Mouse (Mus musculus) forebrain, postnatal 0 days (tissue): ENCODE measurements around the gene Vps37b. TPM values are rescaled to one million over a fixed set of nuclear protein-coding genes. Genes with fewer than 3 reads are reported as not detected.
"Not testable (repeated sequence)": the region's sequence is repeated elsewhere in the genome, so short reads cannot be mapped to it uniquely, and the experiment has no call there.

Experiments used
- ATAC-seq: fragments of 200-750 bp; cut with Nextera tagmentation; 2 replicates; pipeline ENCODE4 v1.8.0; 2017; ENCODE audit warnings: mild to moderate bottlenecking, moderate library complexity
- DNase-seq: peaks from one replicate; pipeline ENCODE4 v3.0.0-alpha.2; 2015
- H3K27ac ChIP-seq: fragments of 300-500 bp; sonication (generic); 2 replicates; pipeline ENCODE4 v1.5.1; 2014; ENCODE audit warnings: low read depth, mild to moderate bottlenecking, antibody characterized with exemption, low read length, moderate library complexity, mixed read lengths
- H3K27me3 ChIP-seq: fragments of 300-500 bp; sonication (generic); 2 replicates; pipeline ENCODE4 v1.6.1; 2014; ENCODE audit warnings: mild to moderate bottlenecking, low read length, mixed read lengths; ENCODE audit not compliant: insufficient read depth
- H3K36me3 ChIP-seq: fragments of 300-500 bp; sonication (generic); 2 replicates; pipeline ENCODE4 v1.6.1; 2014; ENCODE audit warnings: mild to moderate bottlenecking, moderate library complexity; ENCODE audit not compliant: insufficient read depth
- H3K4me1 ChIP-seq: fragments of 300-500 bp; sonication (generic); 2 replicates; pipeline ENCODE4 v1.6.1; 2014; ENCODE audit warnings: antibody characterized with exemption; ENCODE audit not compliant: insufficient read depth
- H3K4me2 ChIP-seq: fragments of 300-500 bp; sonication (generic); 2 replicates; pipeline ENCODE4 v1.6.1; 2014; ENCODE audit warnings: low read depth, mild to moderate bottlenecking, moderate library complexity
- H3K4me3 ChIP-seq: fragments of 300-500 bp; sonication (generic); 2 replicates; pipeline ENCODE4 v1.5.1; 2014; ENCODE audit warnings: low read depth, low read length, mixed read lengths
- H3K9ac ChIP-seq: fragments of 300-500 bp; sonication (generic); 2 replicates; pipeline ENCODE4 v1.6.1; 2014; ENCODE audit warnings: mild to moderate bottlenecking
- H3K9me3 ChIP-seq: fragments of 300-500 bp; sonication (generic); 2 replicates; pipeline ENCODE4 v1.6.1; 2016; ENCODE audit warnings: low read length
- CTCF ChIP-seq: sonication (generic); IDR thresholded peaks from 2 replicates; pipeline ENCODE4 v1.5.1; 2016; ENCODE audit warnings: antibody characterized with exemption, control low read depth, low read depth
- WGBS: fragments of 180-500 bp; shearing (Covaris S2); extraction: QIAGEN DNeasy Blood & Tissue Kit; methylation state at CpG from one replicate; pipeline ENCODE4 v1.1.7; 2014; 5-methylcytosine and 5-hydroxymethylcytosine counted together
- polyA plus RNA-seq: library from polyadenylated mRNA; unstranded; fragments of >200 nt; fragmentation: Nextera tagmentation; extraction: Ambion mirVana; gene quantifications from 2 replicates; pipeline ENCODE4 v1.2.1, GENCODE M21; 2015
- total RNA-seq: library from RNA; depleted of rRNA; stranded (reverse); fragments of >200 nt; gene quantifications from 2 replicates; pipeline ENCODE4 v1.2.3, GENCODE M21; 2014

Gene Vps37b
- total and polyA plus RNA-seq, 2 experiments from 2014 or later, result 62.0 to 76.5 TPM

DNA sequence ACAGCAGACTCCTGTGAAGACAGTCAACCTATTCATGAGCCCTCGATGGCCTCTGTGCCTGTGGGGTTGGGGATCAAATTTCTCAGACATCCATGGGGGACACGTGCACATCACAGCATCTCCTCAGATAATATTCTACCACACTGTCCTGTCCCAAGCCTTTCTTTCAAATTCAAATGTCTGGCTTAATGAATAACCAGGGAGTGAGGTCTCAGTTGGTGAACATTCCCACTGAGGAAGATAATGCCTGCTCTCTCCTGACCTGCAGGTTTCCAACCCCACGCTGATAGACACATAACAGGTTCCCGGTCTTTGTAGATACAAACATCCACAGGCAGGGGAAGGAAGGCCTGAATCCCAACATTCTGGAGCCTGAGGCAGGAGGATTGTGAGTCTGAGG lies 24.9 kb upstream of the Vps37b start:
- ATAC-seq, result no peak
- no peaks in the 10 kb centered on the region for H3K27me3 ChIP-seq
- H3K9ac ChIP-seq, result no peak overlapping the region
- no peak for TF ChIP-seq CTCF
- H3K36me3 ChIP-seq, result no peaks in the 10 kb centered on the region
- 60% methylated on average over 4 of the region's 4 CpGs for WGBS
- no peaks in the 10 kb centered on the region for H3K9me3 ChIP-seq
- no peak overlapping the region for H3K27ac ChIP-seq
- H3K4me3 ChIP-seq, result no peak overlapping the region
- H3K4me2 ChIP-seq, result no peak overlapping the region
- no peak for DNase-seq
- H3K4me1 ChIP-seq, result no peaks in the 10 kb centered on the region

DNA sequence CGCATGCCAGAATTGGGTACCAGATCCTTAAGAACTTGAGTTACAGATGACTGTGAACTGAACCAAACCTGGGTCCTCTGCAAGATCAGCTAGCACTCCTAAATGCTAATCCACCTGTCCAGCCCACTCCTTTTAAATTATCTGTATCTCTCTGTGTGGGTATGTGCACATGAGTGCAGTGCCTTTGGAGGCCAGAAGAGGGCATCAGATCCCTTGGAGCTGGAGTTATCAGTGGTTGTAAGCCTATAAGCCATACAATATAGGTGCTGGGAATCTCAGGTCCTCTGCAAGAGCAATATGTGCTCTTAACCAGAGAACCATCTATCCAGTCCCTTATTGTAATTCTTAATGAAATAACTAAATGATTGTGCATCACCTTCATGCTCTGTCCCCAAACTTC lies 24.1 kb upstream of the Vps37b start:
- no peak overlapping the region for H3K27ac ChIP-seq
- H3K4me3 ChIP-seq, result no peak overlapping the region
- DNase-seq (no peak), ATAC-seq (no peak)
- H3K4me1 ChIP-seq, result no peaks in the 10 kb centered on the region
- no peak; the same call in 1 of the 2 replicates for TF ChIP-seq CTCF
- H3K9me3 ChIP-seq, result no peaks in the 10 kb centered on the region
- H3K27me3 ChIP-seq, result no peaks in the 10 kb centered on the region
- H3K9ac ChIP-seq, result no peak overlapping the region
- WGBS, result 100% methylated on average over 1 of the region's 1 CpGs
- H3K4me2 ChIP-seq, result no peak overlapping the region
- no peaks in the 10 kb centered on the region for H3K36me3 ChIP-seq

DNA sequence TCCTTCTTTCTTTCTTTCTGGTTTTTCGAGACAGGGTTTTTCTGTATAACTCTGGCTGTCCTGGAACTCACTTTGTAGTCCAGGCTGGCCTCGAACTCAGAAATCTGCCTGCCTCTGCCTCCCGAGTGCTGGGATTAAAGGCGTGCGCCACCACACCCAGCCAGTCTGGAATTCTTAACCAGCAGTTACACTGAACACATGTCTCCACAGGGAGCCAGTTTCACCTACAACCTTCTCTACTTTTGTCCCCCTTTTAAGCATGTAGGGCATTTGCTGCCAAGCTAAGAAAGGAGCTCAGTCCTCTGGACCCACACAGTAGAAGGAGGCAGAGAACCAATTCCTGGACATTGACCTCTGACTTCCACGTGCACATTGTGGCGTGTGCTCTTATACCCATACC lies 20.6 kb upstream of the Vps37b start:
- not testable (repeated sequence) for H3K4me1 ChIP-seq, H3K4me2 ChIP-seq, H3K27ac ChIP-seq, H3K9me3 ChIP-seq, H3K36me3 ChIP-seq, DNase-seq, H3K4me3 ChIP-seq, ATAC-seq, H3K27me3 ChIP-seq, H3K9ac ChIP-seq
- WGBS, result 86% methylated on average over 7 of the region's 7 CpGs

GRCm38 (mm10) chr5:124051899-124052491 lies 19.9 kb upstream of the Vps37b start:
- Histone ChIP-seq H3K4me2 (no peak overlapping the region), H3K27me3 (no peaks in the 10 kb centered on the region), H3K9me3 (no peaks in the 10 kb centered on the region), H3K4me3 (no peak overlapping the region), H3K36me3 (no peaks in the 10 kb centered on the region), H3K9ac (no peak overlapping the region), H3K4me1 (no peaks in the 10 kb centered on the region), H3K27ac (no peak overlapping the region)
- ATAC-seq, result no peak
- no peak for DNase-seq
- TF ChIP-seq CTCF, result no peak
- 86% methylated on average over 11 of the region's 11 CpGs for WGBS

DNA sequence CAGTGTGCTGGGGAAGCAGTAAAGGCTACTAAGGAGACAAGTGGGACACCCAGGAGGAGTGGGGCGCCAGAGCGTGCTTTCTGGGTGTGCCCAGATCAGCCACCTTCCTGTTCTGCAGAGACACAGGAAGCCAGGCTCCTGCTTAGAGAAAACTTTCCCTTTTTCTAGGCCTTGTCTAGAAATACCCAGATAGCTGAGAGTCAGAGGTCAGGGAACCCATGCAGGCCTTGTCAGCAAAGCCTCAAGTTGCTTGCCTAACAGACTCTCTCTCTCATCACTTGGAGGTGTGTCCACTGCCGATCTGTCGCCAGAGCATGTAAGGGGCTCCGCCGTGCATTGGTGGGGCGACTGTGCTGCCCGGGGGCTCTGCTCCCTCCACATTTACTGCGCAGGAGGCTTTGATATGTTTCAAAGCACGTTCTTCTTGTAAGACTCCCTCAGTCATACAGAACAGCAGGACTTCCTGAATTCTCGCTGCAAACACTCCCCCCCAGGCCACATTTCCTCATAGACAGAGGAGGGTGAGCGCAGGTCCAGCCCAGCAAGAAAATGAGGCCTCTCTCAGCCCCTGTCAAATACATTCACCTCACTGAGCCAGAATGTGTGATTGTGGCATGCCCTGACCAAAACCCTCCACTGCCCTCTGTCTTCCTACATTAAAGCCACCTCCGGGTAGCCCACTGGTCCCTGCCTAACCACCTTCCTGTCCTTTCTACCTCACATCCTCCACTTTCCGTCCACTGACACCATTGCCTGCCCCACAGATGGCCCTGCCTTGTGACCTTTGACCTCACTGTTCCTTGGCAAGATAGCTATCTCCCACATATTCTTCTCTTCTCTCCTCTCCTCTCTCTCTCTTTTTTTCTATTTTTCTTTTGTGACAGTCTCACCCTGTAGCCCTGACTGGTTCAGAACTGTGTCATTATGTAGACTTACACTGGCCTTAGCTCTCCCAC lies 18.3 kb upstream of the Vps37b start:
- no peak overlapping the region for H3K4me3 ChIP-seq
- WGBS, result 70% methylated on average over 14 of the region's 14 CpGs
- no peak overlapping the region for H3K9ac ChIP-seq
- 0 out of 2 replicates have a peak overlapping the region, but pooled peaks have one; percentile 22 for H3K27ac ChIP-seq
- H3K36me3 ChIP-seq, result no peaks in the 10 kb centered on the region
- H3K9me3 ChIP-seq, result no peaks in the 10 kb centered on the region
- no peak for TF ChIP-seq CTCF
- H3K27me3 ChIP-seq, result no peaks in the 10 kb centered on the region
- no peak for DNase-seq
- ATAC-seq, result no peak
- peaks cover 2% of the 10 kb centered on the region; the same call in 1 of the 2 replicates for H3K4me1 ChIP-seq
- no peak overlapping the region for H3K4me2 ChIP-seq

GRCm38 (mm10) chr5:124049249-124050045 lies 17.4 kb upstream of the Vps37b start:
- H3K4me2 ChIP-seq, result no peak overlapping the region
- H3K27ac ChIP-seq, result 0 out of 2 replicates have a peak overlapping the region, but pooled peaks have one; percentile 22
- no peak overlapping the region for H3K4me3 ChIP-seq
- H3K9ac ChIP-seq, result no peak overlapping the region
- no peaks in the 10 kb centered on the region for H3K36me3 ChIP-seq
- WGBS, result 68% methylated on average over 15 of the region's 15 CpGs
- H3K27me3 ChIP-seq, result no peaks in the 10 kb centered on the region
- no peaks in the 10 kb centered on the region for H3K9me3 ChIP-seq
- no peak for TF ChIP-seq CTCF
- peaks cover 6% of the 10 kb centered on the region; the same call in 1 of the 2 replicates for H3K4me1 ChIP-seq
- DNase-seq (no peak), ATAC-seq (no peak)
